Mouse (Mus musculus) lung, adult 18-20 months (tissue): ENCODE measurements around the gene Gm5741.

ENCODE experiments used
- DNase-seq, 2 experiments: peaks; one replicate each; pipeline ENCODE4 v3.0.0; 2022; ENCODE audit warnings: mixed read lengths in 2 of 2

The Gm5741 gene

GRCm38 (mm10) chr8:85026670-85027515, 40.9 kb downstream of the Gm5741 start, which contains the start of gene Trir:
Gene Trir (plus strand): TSS chr8:85026823.
- peak; percentile 98 for DNase-seq

DNA sequence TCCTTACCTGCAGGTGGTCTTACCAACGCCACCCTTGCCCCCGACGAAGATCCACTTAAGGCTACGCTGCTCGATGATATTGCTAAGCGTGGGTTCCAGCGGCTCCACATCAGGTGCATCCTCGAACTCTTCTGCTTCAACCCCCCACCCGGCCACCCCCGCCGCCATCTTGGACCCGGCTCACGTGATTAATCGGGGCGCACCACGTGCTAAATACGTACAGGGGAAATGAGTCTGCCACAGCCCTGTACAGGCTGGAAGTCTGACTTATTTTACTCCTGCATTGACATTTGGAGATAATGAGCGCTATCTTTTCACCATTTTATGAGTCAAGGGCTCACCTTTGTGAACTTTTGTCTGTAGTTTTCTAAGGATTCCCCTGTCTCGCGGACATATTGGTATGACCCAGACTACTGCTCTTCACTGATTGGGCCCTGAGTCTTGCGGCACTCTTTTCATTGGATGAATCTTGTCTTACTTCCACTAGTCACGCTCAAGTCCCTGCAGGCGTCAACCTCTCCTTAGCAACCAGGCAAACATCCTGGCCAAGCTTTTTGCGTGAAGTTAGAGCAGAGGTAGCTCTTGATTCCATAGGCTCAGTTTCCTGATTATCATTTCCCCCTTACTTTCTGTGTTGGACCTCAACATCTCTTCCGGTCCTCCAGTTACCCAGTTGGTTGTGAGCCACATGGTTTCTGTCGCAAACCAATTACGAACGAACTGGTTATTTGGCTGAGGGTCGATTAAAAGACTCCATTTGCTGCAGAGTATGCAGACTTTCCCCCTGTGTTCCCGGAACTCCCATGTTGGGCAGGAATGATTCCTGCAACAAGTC, 42.5 kb downstream of the Gm5741 start, which contains the start of gene Asna1:
Gene Asna1, minus strand, starts transcription at position 184 of the 835 bp plus-strand sequence.
- DNase-seq = peak; percentile 86 to 90

DNA sequence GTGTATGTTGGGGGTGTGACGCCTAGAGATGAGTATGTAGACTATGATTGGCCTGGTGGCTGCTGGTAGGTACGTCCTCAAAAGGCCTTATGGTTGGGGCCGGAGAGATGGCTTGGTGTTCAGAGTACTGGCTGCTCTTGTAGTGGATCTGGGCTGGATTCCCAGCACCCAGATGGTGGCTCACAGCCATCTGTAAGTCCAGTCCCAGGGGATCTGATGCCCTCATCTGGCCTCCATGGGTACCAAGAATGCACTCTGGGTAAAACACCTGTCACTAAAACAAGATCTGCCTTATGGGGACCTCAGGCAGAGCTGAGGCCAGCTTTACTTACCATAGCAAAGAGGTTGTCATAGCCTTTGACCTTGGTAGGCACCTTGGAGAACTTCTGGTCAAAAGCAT, 43.9 kb downstream of the Gm5741 start:
- no peak for DNase-seq

DNA sequence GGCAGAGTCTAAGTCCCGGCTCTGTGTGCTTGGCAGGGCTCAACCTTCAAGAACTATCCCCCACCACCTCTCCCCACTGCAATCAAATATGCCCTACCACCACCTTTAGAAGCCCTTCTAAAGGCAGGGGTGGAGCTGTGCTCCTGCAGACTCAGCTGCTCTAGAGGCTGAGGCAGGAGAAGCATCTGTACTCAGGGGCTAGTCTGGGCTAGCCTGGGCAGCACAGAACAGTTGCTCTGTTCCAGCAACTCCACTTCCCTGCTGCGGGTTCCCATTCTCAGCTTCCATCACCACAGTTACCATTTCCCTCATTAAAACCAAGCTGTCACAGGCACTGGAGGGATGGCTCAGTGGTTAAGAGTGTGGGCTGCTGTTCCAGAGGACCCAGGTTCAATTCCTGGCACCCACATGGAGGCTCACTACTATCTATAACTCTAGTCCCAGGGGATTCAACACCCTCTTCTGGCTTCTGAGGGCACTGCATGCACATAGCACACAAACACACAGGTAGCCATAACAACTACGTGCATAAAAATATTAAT, 46.2 kb downstream of the Gm5741 start:
- DNase-seq = no peak
